Mouse (Mus musculus) neural tube, embryonic 12.5 days (tissue): ENCODE measurements around the gene Afg1l. TPM values are rescaled to one million over a fixed set of nuclear protein-coding genes. Genes with fewer than 3 reads are reported as not detected.

Experiments used
- ATAC-seq: fragments of 200-750 bp; cut with Nextera tagmentation; 2 replicates; pipeline ENCODE4 v1.8.0; 2017; ENCODE audit warnings: low read depth, mild to moderate bottlenecking, moderate TSS enrichment, moderate library complexity; ENCODE audit not compliant: low FRiP score
- H3K27ac ChIP-seq: fragments of 300-500 bp; sonication (generic); 2 replicates; pipeline ENCODE4 v1.5.1; 2016
- H3K27me3 ChIP-seq: fragments of 300-500 bp; sonication (generic); replicated peaks from 2 replicates; pipeline ENCODE4 v1.6.1; 2016; ENCODE audit warnings: mild to moderate bottlenecking
- H3K36me3 ChIP-seq: fragments of 300-500 bp; sonication (generic); 2 replicates; pipeline ENCODE4 v1.6.1; 2016; ENCODE audit warnings: mild to moderate bottlenecking
- H3K4me1 ChIP-seq: fragments of 300-500 bp; sonication (generic); 2 replicates; pipeline ENCODE4 v1.6.1; 2016
- H3K4me2 ChIP-seq: fragments of 300-500 bp; sonication (generic); replicated peaks from 2 replicates; pipeline ENCODE4 v1.6.1; 2016; ENCODE audit warnings: mild to moderate bottlenecking
- H3K4me3 ChIP-seq: fragments of 300-500 bp; sonication (generic); 2 replicates; pipeline ENCODE4 v1.5.1; 2016
- H3K9ac ChIP-seq: fragments of 300-500 bp; sonication (generic); 2 replicates; pipeline ENCODE4 v1.6.1; 2016; ENCODE audit warnings: mild to moderate bottlenecking
- H3K9me3 ChIP-seq: fragments of 300-500 bp; sonication (generic); 2 replicates; pipeline ENCODE4 v1.6.1; 2016; ENCODE audit warnings: mild to moderate bottlenecking
- WGBS: fragments of 180-500 bp; shearing (Covaris S2); methylation state at CpG from one replicate; pipeline ENCODE4 v1.1.7; 2016; 5-methylcytosine and 5-hydroxymethylcytosine counted together
- polyA plus RNA-seq: library from polyadenylated mRNA; unstranded; fragments of >200 nt; fragmentation: Nextera tagmentation; extraction: Ambion mirVana; gene quantifications from 2 replicates; pipeline ENCODE4 v1.2.1, GENCODE M21; 2016

Afg1l gene
- polyA plus RNA-seq, 1 experiment from 2014 or later: 5.1 TPM

DNA sequence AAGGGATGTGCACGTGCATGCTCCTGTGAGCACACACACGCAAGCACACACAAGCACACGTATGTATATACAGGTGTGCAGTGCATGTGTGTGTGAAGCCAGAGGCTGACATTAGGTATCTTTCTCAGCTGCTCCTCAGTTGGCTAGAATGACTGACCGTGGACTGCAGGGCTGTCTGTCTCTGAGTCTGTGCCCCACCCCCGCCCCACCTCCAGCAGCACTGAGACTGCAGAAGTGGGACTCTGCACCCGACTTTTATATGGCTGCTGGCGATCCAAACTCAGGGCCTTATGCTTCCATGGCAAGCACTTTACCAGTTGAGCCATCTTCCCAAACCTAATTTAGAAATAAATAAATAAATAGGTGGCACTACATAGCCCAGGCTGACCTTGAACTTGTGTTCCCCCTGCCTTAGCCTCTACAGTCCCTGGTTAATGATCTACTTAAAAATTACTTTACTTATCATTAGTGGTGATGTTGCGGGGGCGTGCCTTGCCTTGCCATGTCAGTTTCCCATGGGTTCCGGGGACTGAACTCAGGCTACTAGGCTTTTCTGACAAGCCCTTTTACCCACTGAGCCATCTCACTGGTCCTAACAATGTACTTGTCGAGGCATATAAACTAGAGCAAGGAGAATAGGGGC lies 136.4 kb downstream of the Afg1l start:
- 84% methylated on average over 11 of the region's 11 CpGs for WGBS
- no peak for ATAC-seq
- Histone ChIP-seq H3K9ac (no peak overlapping the region), H3K4me2 (no peak overlapping the region), H3K4me3 (no peak overlapping the region), H3K27ac (no peak overlapping the region), H3K36me3 (no peaks in the 10 kb centered on the region), H3K27me3 (no peaks in the 10 kb centered on the region), H3K9me3 (no peaks in the 10 kb centered on the region), H3K4me1 (peaks cover 20% of the 10 kb centered on the region)

DNA sequence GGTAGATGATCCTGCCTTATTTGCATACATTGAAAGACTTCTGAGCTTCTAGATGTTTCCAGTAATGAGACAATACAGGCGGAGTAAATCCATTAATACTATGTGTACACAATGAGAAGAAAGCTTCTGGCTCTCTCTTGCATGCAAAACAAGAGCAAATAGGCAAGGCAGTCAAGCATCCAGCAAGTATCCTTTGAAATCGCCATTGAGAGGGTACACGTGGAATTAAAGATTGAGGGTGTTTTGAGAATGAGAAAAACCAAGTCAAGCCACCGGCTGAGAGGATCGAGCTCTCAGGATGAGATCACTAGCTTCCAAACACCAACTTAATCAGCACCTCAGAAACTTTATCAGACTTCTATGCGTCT lies 138.0 kb downstream of the Afg1l start:
- Histone ChIP-seq H3K9ac (no peak overlapping the region), H3K4me2 (no peak overlapping the region), H3K27me3 (no peaks in the 10 kb centered on the region), H3K4me1 (peaks cover 13% of the 10 kb centered on the region), H3K4me3 (no peak overlapping the region), H3K36me3 (no peaks in the 10 kb centered on the region), H3K27ac (no peak overlapping the region), H3K9me3 (no peaks in the 10 kb centered on the region)
- ATAC-seq: no peak
- 43% methylated on average over 6 of the region's 6 CpGs for WGBS

DNA sequence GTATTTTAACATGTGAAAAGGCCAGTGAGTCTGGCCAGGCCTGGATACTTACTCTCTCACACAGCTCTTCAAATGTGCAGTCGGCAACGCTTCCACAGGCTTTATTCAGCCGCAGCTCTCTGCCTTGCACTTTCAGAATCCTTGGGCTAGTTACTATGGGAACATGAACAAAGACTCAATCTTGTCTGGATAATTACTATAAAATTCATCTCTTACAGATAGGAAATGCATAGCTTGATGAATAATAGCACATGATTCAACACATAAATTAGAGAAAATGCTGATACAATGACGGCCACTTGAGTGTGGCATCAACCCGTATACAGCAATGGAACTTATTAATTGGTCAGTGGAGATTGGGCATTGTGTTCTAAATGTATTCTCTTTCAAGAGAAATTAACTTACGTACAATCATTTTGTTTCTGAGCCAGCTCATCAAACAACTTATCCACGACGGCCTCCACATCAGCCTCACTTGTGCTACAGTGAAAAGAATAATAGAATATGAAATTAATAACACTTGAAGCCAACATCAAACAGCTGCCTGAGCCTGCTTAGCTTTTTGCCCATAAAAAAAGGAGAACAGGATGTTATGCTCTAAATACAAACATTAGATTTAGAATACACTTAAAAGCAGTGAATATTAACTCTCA lies 138.5 kb downstream of the Afg1l start:
- H3K4me1 ChIP-seq: peaks cover 13% of the 10 kb centered on the region
- no peaks in the 10 kb centered on the region for H3K27me3 ChIP-seq
- H3K4me3 ChIP-seq: no peak overlapping the region
- H3K4me2 ChIP-seq: no peak overlapping the region
- H3K9me3 ChIP-seq: no peaks in the 10 kb centered on the region
- 47% methylated on average over 8 of the region's 8 CpGs for WGBS
- H3K27ac ChIP-seq: no peak overlapping the region
- no peaks in the 10 kb centered on the region for H3K36me3 ChIP-seq
- ATAC-seq: no peak
- no peak overlapping the region for H3K9ac ChIP-seq

DNA sequence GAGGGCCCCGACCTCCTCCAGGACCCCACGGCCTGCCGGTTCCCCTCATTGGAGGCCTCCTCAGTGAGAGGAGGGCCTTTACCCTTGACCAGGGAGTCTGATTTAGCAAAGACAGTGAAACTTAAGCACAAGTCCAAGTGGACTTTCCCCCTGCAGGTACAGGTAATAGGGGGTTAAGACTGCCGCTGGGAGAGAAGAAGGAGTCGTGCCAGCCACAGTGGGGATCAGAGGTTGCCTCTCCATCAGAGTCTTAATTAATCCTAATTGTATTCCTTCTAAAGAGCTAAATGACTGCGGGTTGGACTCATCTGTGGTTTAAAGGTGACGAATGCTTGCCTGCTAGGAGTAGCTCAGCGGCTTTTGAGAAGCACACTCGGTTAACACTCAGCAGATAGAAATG lies 139.9 kb downstream of the Afg1l start:
- H3K27ac ChIP-seq: no peak overlapping the region
- H3K27me3 ChIP-seq: no peaks in the 10 kb centered on the region
- no peak overlapping the region for H3K9ac ChIP-seq
- H3K4me2 ChIP-seq: no peak overlapping the region
- 80% methylated on average over 9 of the region's 9 CpGs for WGBS
- ATAC-seq: no peak
- H3K4me1 ChIP-seq: peaks cover 16% of the 10 kb centered on the region
- no peak overlapping the region for H3K4me3 ChIP-seq
- no peaks in the 10 kb centered on the region for H3K36me3 ChIP-seq
- no peaks in the 10 kb centered on the region for H3K9me3 ChIP-seq

DNA sequence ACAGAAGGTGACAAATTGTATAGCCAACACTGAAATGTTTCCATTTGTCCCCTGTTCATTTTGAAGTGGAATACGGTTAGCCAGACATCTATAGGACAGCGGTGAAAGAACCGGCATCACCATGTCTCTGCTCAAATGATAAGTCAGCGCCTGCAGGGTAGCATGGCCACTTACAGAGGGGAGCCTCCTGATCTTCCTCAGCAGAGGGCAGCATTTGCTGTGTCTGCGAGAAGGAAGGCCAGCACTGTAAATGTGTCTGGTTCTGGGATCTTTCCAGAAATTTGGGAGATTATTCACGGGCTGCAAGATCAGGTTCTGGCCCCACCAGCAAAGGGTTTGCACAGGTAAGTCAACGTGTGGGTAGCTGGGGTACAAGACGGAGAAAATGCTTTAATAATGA lies 150.8 kb downstream of the Afg1l start:
- H3K9ac ChIP-seq: no peak overlapping the region
- H3K36me3 ChIP-seq: no peaks in the 10 kb centered on the region
- no peak overlapping the region for H3K27ac ChIP-seq
- no peak overlapping the region for H3K4me3 ChIP-seq
- no peaks in the 10 kb centered on the region for H3K4me1 ChIP-seq
- H3K4me2 ChIP-seq: no peak overlapping the region
- no peak for ATAC-seq
- H3K27me3 ChIP-seq: no peaks in the 10 kb centered on the region
- H3K9me3 ChIP-seq: no peaks in the 10 kb centered on the region
- 76% methylated on average over 8 of the region's 8 CpGs for WGBS

DNA sequence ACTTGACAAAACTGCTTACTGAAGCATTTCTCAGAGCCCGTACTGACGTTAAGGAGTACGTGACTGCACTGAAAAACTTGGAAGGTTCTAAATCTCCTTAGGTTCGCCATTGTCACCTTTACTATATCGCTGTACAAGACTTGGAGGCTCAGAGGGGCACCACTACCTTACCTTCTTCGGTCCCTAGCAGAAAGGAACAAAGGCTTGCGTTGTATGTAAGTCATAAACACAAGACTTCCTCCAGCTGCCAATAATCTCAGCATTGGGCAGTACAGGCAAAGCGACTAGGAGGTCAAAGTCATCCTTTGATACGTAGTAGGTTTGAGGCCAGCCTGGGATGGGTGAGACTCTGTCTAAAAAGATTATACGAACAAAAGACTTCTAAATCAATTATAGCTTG lies 153.1 kb downstream of the Afg1l start:
- Histone ChIP-seq H3K27ac (no peak overlapping the region), H3K36me3 (no peaks in the 10 kb centered on the region), H3K4me1 (no peaks in the 10 kb centered on the region), H3K9me3 (no peaks in the 10 kb centered on the region), H3K9ac (no peak overlapping the region), H3K4me3 (no peak overlapping the region), H3K4me2 (no peak overlapping the region), H3K27me3 (no peaks in the 10 kb centered on the region)
- no peak for ATAC-seq
- 86% methylated on average over 10 of the region's 10 CpGs for WGBS

DNA sequence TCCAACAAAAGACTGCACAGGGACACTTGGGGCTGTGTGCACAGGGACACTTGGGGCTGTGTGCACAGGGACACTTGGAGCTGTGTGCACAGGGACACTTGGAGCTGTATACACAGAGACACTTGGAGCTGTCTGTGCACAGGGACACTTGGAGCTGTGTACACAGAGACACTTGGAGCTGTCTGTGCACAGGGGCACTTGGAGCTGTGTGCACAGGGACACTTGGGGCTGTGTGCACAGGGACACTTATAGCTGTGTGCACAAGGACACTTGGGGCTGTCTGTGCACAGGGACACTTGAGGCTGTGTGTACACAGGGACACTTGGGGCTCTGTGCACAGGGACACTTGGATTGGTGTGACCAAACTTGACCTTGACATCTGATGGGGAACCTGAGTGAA lies 154.4 kb downstream of the Afg1l start:
- no peak overlapping the region for H3K4me3 ChIP-seq

DNA sequence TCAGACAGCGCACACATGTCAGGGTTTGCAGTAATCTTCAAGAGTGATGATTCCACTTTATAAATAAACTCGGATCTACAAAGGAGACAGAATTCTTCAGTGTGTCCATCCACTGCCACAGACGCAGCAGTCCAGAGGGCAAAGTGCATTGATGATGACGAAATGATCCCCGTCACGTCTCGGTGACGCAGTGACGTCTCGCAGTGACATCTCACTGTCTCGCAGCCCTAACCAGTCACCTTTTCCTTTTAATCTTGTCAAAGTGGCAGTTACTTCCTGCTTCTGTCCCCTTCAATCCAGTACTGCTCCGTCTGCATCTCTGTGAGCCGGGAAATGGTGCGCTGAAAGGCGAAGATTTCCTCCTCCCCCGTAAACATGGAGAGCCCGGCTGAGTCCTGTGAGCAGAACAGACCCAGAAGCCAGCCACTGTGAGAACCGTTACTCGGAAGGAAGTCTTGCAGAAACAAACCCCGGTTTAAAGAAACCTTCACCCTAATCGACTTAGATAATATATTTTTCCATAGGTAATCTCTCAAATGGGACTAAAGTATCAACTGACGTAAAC lies 165.1 kb downstream of the Afg1l start:
- peaks cover 4% of the 10 kb centered on the region; the same call in 1 of the 2 replicates for H3K27me3 ChIP-seq
- H3K4me1 ChIP-seq: no peaks in the 10 kb centered on the region
- H3K9me3 ChIP-seq: no peaks in the 10 kb centered on the region
- WGBS: 88% methylated on average over 22 of the region's 22 CpGs
- H3K27ac ChIP-seq: no peak overlapping the region
- ATAC-seq: no peak
- H3K4me2 ChIP-seq: no peak overlapping the region
- H3K4me3 ChIP-seq: no peak overlapping the region
- H3K9ac ChIP-seq: no peak overlapping the region
- H3K36me3 ChIP-seq: no peaks in the 10 kb centered on the region; the same call in 1 of the 2 replicates

More for the DNA sequence above, 154.4 kb downstream of the Afg1l start:
- Histone ChIP-seq H3K27ac (no peak overlapping the region), H3K4me2 (no peak overlapping the region), H3K36me3 (no peaks in the 10 kb centered on the region), H3K27me3 (no peaks in the 10 kb centered on the region), H3K9ac (no peak overlapping the region), H3K9me3 (no peaks in the 10 kb centered on the region), H3K4me1 (no peaks in the 10 kb centered on the region)
- no peak for ATAC-seq

DNA sequence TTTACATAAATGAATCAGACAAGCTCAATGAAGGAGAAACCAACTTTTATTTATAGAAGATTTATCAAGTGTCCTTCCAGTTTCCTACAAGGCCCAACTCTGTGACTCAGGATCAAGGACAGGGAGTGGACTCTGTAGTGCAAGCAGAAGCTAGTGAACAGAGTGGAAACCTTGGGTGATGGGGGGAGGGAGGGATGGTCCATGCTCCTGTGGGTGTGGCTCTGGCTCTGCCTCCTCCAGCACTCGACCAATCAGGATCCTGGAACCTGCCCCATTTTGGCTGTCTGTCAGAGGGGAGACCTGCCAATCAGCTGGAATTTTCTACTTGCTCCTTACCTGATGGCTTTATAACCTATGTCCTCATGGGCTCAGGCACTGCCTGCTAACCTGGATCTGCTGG lies 165.8 kb downstream of the Afg1l start:
- Histone ChIP-seq H3K4me2 (no peak overlapping the region), H3K4me3 (no peak overlapping the region), H3K9me3 (no peaks in the 10 kb centered on the region), H3K27me3 (peaks cover 4% of the 10 kb centered on the region; the same call in 1 of the 2 replicates), H3K36me3 (no peaks in the 10 kb centered on the region; the same call in 1 of the 2 replicates), H3K9ac (no peak overlapping the region), H3K4me1 (no peaks in the 10 kb centered on the region), H3K27ac (no peak overlapping the region)
- ATAC-seq: no peak
- WGBS: 68% methylated on average over 1 of the region's 1 CpGs

DNA sequence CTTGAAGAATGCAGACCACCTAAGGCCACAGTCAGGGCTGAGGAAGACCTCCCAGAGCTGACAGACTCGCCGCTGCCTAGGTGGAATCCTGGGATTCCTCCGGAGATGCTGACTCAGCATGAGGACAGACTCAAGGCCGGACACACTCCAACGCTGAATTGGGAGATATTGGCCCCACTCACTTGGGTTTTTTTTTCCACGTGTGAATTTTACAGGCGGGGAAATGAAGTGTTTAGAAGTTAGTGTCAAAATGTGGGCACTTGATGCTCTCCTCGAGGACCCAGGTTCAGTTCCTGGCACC lies 169.7 kb downstream of the Afg1l start:
- Histone ChIP-seq H3K27ac (no peak overlapping the region), H3K27me3 (peaks cover 4% of the 10 kb centered on the region; the same call in 1 of the 2 replicates), H3K9me3 (no peaks in the 10 kb centered on the region), H3K4me3 (0 out of 2 replicates have a peak overlapping the region, but pooled peaks have one; percentile 9), H3K36me3 (no peaks in the 10 kb centered on the region; the same call in 1 of the 2 replicates), H3K4me2 (peak overlapping the region; percentile 47), H3K4me1 (no peaks in the 10 kb centered on the region), H3K9ac (no peak overlapping the region)
- peak; percentile 37; the same call in 1 of the 2 replicates for ATAC-seq
- WGBS: 28% methylated on average over 8 of the region's 8 CpGs

DNA sequence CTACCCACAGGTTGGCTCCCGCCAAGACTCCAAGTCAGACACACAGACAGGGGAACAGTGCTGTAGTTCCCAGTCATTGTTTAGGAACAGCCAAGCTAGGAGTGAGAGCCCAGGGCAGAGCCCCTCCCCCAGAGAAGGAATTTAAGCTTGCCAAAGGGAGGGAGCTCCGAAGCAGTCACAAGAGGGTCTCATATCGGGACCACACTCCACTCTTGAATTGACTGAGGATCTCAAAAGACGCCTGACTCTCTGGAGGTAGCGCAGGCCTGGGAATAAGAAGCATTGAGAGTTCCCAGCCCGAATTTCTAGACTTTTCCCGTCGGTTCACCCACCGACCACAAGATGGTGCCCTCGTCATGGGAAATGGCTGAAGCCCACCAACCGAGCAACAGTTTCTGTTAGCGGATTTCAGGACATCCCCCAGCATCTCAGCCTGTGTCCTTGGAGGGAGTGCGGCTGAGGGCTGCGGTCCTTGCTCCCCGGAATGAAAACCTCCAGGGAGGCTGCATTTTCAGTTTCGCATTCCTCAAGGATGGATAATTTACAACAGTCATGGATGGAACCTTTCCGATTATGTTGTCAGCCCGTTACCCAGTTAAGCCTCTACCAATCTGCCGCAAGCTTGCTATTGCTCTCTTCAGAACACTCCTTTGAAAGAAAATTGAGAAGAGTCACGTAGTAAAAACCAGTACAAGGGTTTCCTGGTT lies 170.2 kb downstream of the Afg1l start:
- WGBS: 6% methylated on average over 20 of the region's 20 CpGs
- peak overlapping the region; percentile 47 for H3K4me2 ChIP-seq
- ATAC-seq: peak; percentile 75
- H3K27ac ChIP-seq: no peak overlapping the region
- 0 out of 2 replicates have a peak overlapping the region, but pooled peaks have one; percentile 9 for H3K4me3 ChIP-seq
- peaks cover 4% of the 10 kb centered on the region; the same call in 1 of the 2 replicates for H3K27me3 ChIP-seq
- H3K4me1 ChIP-seq: no peaks in the 10 kb centered on the region
- H3K36me3 ChIP-seq: no peaks in the 10 kb centered on the region; the same call in 1 of the 2 replicates
- no peak overlapping the region for H3K9ac ChIP-seq
- no peaks in the 10 kb centered on the region for H3K9me3 ChIP-seq

DNA sequence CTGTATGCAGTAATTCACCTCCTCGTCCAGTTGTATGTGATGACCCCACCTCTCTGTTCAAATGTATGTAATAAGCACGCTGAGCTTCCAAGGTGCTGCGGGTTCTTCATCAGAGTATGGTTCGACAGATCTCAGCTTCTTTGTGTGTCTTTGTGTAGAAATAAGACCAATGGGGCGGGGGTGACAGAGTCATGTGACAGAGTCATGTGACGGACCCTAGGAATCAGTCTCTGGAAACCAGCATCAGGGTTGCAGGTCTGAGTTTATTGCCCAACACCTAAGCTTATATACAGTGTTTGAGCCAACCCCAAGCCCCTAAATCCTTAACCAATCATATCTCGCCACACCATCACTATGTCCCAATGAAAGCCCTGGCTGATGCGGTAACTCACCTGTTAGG lies 171.9 kb downstream of the Afg1l start:
- WGBS: 88% methylated on average over 8 of the region's 8 CpGs

More for the DNA sequence above, 171.9 kb downstream of the Afg1l start:
- no peak overlapping the region for H3K9ac ChIP-seq
- H3K4me2 ChIP-seq: no peak overlapping the region
- no peak for ATAC-seq
- H3K9me3 ChIP-seq: no peaks in the 10 kb centered on the region
- no peak overlapping the region for H3K4me3 ChIP-seq
- no peak overlapping the region for H3K27ac ChIP-seq
- H3K27me3 ChIP-seq: peaks cover 4% of the 10 kb centered on the region; the same call in 1 of the 2 replicates
- H3K4me1 ChIP-seq: no peaks in the 10 kb centered on the region
- H3K36me3 ChIP-seq: no peaks in the 10 kb centered on the region
